Mouse (Mus musculus) liver, embryonic 13.5 days (tissue): ENCODE measurements around the gene Ppp5c. TPM values are rescaled to one million over a fixed set of nuclear protein-coding genes. Genes with fewer than 3 reads are reported as not detected.
"Not testable (repeated sequence)": the region's sequence is repeated elsewhere in the genome, so short reads cannot be mapped to it uniquely, and the experiment has no call there.

Experiments
- ATAC-seq: fragments of 200-750 bp; cut with Nextera tagmentation; 2 replicates; pipeline ENCODE4 v1.8.0; 2017; ENCODE audit warnings: low read depth, mild to moderate bottlenecking, moderate number of reproducible peaks, moderate library complexity
- DNase-seq: peaks from one replicate; pipeline ENCODE4 v3.0.0; 2022
- H3K27ac ChIP-seq: fragments of 300-500 bp; sonication (generic); 2 replicates; pipeline ENCODE4 v1.5.1; 2015; ENCODE audit warnings: moderate library complexity, mild to moderate bottlenecking, inconsistent platforms
- H3K27me3 ChIP-seq: fragments of 300-500 bp; sonication (generic); 2 replicates; pipeline ENCODE4 v1.6.1; 2015; ENCODE audit warnings: mild to moderate bottlenecking, inconsistent platforms
- H3K36me3 ChIP-seq: fragments of 300-500 bp; sonication (generic); 2 replicates; pipeline ENCODE4 v1.6.1; 2015; ENCODE audit warnings: mild to moderate bottlenecking, inconsistent platforms
- H3K4me1 ChIP-seq: fragments of 300-500 bp; sonication (generic); replicated peaks from 2 replicates; pipeline ENCODE4 v1.6.1; 2015; ENCODE audit warnings: inconsistent platforms
- H3K4me2 ChIP-seq: fragments of 300-500 bp; sonication (generic); 2 replicates; pipeline ENCODE4 v1.6.1; 2015; ENCODE audit warnings: inconsistent platforms, mild to moderate bottlenecking, moderate library complexity
- H3K4me3 ChIP-seq: fragments of 300-500 bp; sonication (generic); replicated peaks from 2 replicates; pipeline ENCODE4 v1.5.1; 2015; ENCODE audit warnings: mild to moderate bottlenecking, inconsistent platforms
- H3K9ac ChIP-seq: fragments of 300-500 bp; sonication (generic); 2 replicates; pipeline ENCODE4 v1.6.1; 2015; ENCODE audit warnings: mild to moderate bottlenecking, inconsistent platforms
- H3K9me3 ChIP-seq: fragments of 300-500 bp; sonication (generic); replicated peaks from 2 replicates; pipeline ENCODE4 v1.6.1; 2016; ENCODE audit warnings: inconsistent platforms
- WGBS: fragments of 180-500 bp; shearing (Covaris S2); methylation state at CpG from one replicate; pipeline ENCODE4 v1.1.7; 2015; ENCODE audit not compliant: insufficient replicate concordance; 5-methylcytosine and 5-hydroxymethylcytosine counted together
- polyA plus RNA-seq: library from polyadenylated mRNA; unstranded; fragments of >200 nt; fragmentation: Nextera tagmentation; extraction: Ambion mirVana; gene quantifications from 2 replicates; pipeline ENCODE4 v1.2.1, GENCODE M21; 2015

The Ppp5c gene
- polyA plus RNA-seq = 54.0 and 61.1 TPM in 2 replicates

DNA sequence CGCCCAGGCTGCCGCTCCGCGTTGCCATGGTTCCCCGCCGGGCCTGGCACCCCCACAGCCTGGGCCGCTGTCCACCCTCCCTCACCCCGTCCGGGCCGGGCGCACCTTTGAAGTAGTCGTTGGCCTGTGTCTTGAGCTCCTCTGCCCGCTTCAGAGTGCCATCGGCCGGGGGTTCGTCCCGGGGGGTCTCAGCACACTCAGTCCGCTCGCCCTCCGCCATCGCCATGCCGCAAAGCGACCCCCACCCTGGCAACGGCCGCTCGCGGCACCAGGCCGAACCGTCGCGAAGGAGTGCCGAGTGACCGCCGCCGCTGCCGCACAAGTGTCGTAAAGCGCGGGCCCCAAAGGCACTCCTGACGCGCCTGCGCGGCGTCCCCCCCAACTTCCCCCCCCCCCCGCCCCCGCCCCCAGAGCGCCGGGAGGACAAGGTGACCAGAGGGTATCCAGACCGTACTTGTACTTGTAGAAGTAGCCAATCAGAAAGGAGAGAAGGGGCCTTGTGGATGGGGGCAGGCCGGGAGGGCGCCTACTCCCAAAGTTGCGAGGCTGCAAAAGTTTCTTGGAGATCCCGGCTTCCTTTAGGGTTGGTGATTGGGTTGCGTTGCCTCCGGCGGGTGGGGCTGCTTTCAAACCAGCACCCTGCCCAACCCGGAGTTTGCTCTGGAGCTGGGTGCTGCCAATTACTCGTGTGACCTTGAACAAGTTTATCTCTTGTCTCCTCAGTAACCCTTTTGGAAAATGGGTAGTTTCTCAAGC lies at the start of gene Ppp5c:
TSS of gene Ppp5c (minus strand) at position 337 of the 756 bp plus-strand sequence.
- under 1% methylated on average over 58 of the region's 58 CpGs for WGBS
- DNase-seq (peak; percentile 82), ATAC-seq (peak; percentile 82)
- H3K9me3 ChIP-seq = no peaks in the 10 kb centered on the region
- peak within 1 kb of the TSS; percentile 81 for H3K4me2 ChIP-seq
- peak within 1 kb of the TSS; percentile 94 for H3K4me3 ChIP-seq
- peaks cover 58% of the 10 kb centered on the region for H3K4me1 ChIP-seq
- H3K36me3 ChIP-seq = peaks cover 33% of the 10 kb centered on the region
- peak within 1 kb of the TSS; percentile 85 for H3K27ac ChIP-seq
- peak within 1 kb of the TSS; percentile 93 for H3K9ac ChIP-seq
- H3K27me3 ChIP-seq = no peaks in the 10 kb centered on the region

DNA sequence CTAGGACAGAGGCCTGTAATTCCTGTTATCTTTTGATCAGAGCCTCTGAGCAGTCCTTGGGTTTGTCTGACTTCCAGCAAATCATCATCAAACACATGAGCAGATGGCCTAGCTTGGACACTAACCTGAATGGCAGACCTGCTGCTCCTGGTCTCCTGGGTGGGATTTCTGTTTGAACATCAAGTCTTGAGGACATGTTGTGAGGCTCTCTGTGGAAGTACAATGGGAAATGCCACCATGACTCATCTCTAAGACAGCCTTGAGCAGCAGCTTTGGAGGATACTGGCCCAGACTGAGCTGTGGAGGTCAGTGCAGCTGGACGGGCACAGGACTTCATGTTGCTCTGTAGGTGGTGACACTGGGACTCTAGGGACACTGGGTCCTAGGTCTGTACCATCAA lies 48.8 kb upstream of the Ppp5c start:
- H3K4me1 ChIP-seq = peaks cover 13% of the 10 kb centered on the region
- H3K4me3 ChIP-seq = no peak overlapping the region
- no peak for ATAC-seq
- H3K9me3 ChIP-seq = no peaks in the 10 kb centered on the region
- H3K36me3 ChIP-seq = no peaks in the 10 kb centered on the region
- no peak for DNase-seq
- WGBS = 69% methylated on average over 1 of the region's 1 CpGs
- H3K27ac ChIP-seq = no peak overlapping the region
- no peak overlapping the region for H3K4me2 ChIP-seq
- no peak overlapping the region for H3K9ac ChIP-seq
- no peaks in the 10 kb centered on the region for H3K27me3 ChIP-seq

DNA sequence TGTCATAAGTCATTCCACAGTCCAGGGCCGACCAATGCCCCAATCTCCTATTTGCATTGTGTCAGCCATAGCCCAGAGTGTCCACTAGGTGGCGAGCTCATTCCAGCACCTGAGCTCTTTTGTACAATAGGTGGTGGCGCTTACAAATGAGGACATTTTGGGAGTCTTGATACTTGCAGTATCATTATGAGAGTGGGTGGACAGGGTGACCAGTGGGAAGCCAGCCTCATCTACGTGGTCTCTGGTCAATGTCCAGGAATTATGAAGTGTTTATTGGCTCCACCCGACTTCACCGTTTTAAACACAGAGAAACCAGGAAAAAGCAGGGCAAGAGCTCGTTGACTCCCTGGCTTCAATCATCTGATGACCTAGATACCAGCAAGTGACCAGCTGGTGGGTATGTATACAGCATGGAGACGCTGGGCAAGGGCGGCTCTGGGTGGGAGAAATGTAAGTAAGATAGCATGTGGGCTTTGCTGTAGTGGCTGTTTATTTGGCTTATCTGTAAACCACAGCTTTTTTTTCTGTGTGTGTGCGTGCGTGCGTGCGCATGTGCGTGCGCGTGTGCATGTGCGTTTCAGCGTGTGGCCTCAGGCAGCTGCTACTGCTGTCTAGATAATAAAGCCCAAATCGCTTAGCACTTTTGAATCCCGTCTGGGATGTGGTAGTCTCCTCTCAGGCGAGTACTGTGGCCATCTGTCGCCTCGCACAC lies 46.3 kb upstream of the Ppp5c start, which contains the start of gene Psg16:
TSS of gene Psg16 (plus strand) at position 137 of the 712 bp plus-strand sequence.
- Histone ChIP-seq H3K27ac (peak within 1 kb of the TSS; percentile 71), H3K4me1 (peaks cover 13% of the 10 kb centered on the region), H3K4me3 (peak within 1 kb of the TSS; percentile 24), H3K36me3 (no peaks in the 10 kb centered on the region), H3K9me3 (no peaks in the 10 kb centered on the region), H3K4me2 (peak within 1 kb of the TSS; percentile 55), H3K27me3 (no peaks in the 10 kb centered on the region), H3K9ac (peak within 1 kb of the TSS; percentile 28)
- DNase-seq (peak; percentile 69), ATAC-seq (peak; percentile 97)
- 25% methylated on average over 23 of the region's 23 CpGs for WGBS

DNA sequence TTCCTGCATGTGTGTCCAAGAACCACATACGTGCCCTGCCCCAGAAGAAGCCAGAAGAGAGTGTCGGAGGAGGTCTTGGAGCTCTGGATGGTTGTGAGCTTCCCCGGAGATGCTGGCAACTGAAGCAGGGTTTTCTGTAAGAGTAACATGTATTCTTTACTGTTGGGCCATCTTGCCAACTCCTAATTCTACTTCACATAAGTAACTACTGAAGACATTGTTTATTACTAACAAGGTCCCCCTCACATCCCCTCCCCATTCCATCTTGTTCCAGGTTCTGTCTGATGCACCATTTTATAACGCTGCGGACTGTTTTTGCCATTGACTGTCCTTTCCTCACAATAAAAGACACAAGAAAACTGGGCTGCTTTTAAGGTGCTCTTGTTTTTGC lies 45.8 kb upstream of the Ppp5c start:
- H3K27ac ChIP-seq = no peak overlapping the region
- H3K9ac ChIP-seq = no peak overlapping the region
- H3K4me3 ChIP-seq = no peak overlapping the region
- H3K4me2 ChIP-seq = no peak overlapping the region
- WGBS = 53% methylated on average over 5 of the region's 5 CpGs
- DNase-seq = no peak
- no peaks in the 10 kb centered on the region for H3K9me3 ChIP-seq
- no peak for ATAC-seq
- H3K27me3 ChIP-seq = no peaks in the 10 kb centered on the region
- H3K4me1 ChIP-seq = peaks cover 13% of the 10 kb centered on the region
- H3K36me3 ChIP-seq = no peaks in the 10 kb centered on the region

DNA sequence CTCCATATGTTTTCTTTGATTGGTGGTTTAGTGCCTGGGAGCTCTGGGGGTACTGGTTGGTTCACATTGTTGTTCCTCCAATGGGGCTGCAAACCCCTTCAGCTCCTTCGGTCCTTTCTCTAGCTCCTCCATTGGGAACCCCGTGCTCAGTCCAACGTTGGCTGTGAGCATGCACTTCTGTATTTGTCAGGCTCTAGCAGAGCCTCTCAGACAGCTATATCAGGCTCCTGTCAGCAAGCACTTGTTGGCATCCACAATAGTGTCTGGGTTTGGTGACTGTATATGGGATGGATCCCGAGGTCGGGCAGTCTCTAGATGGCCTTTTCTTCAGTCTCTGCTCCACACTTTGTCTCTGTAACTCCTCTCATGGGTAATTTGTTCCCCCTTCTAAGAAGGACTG lies 39.9 kb upstream of the Ppp5c start:
- not testable (repeated sequence) for H3K4me2 ChIP-seq, ATAC-seq, H3K36me3 ChIP-seq, H3K9me3 ChIP-seq, DNase-seq, H3K27ac ChIP-seq, H3K4me3 ChIP-seq, H3K27me3 ChIP-seq, H3K9ac ChIP-seq
- H3K4me1 ChIP-seq = peaks cover 14% of the 10 kb centered on the region
- WGBS = 43% methylated on average over 5 of the region's 5 CpGs

DNA sequence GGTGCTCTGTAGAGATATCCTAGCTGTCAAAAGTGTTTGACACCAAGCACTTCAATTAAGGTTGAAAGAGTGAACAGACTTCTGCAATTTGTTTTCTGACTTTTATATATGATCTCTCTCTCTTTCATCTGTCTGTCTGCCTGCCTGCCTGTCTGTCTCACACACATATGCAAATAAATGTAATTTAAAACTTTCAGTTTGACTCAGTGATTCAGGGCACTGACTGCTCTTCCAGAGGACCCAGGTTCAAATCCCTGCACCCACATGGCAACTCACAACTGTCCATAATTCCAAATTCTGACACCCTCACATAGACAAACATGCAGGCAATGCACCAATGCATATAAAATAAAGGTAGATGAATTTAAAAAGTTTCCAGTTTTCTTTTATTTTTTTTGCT lies 39.3 kb upstream of the Ppp5c start:
- Histone ChIP-seq H3K36me3 (no peaks in the 10 kb centered on the region), H3K9ac (no peak overlapping the region), H3K4me1 (peaks cover 21% of the 10 kb centered on the region), H3K9me3 (no peaks in the 10 kb centered on the region), H3K4me3 (no peak overlapping the region), H3K27ac (no peak overlapping the region), H3K4me2 (no peak overlapping the region), H3K27me3 (peaks cover 16% of the 10 kb centered on the region)
- DNase-seq (no peak), ATAC-seq (no peak)

DNA sequence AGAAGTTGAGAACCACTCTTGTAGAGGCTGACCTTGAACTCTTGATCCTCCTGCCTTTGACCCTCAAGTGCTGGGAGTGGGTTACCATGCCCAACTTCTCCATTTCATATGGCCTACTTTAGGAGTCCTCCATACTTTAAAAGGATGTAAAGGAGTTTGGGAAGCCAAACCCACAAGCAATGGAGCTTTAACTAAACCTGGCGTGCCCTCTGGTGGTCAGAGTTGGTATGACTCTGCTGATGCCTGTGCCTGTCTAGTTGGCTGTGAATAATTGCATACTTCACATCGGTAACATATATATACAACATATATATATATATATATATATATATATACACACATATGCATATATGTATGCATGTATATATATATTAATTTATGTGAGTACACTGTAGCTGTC lies 38.7 kb upstream of the Ppp5c start:
- Histone ChIP-seq H3K9me3 (no peaks in the 10 kb centered on the region), H3K27ac (no peak overlapping the region), H3K4me3 (no peak overlapping the region), H3K4me2 (no peak overlapping the region), H3K27me3 (peaks cover 22% of the 10 kb centered on the region), H3K36me3 (no peaks in the 10 kb centered on the region), H3K9ac (no peak overlapping the region), H3K4me1 (peaks cover 25% of the 10 kb centered on the region)
- ATAC-seq (peak; percentile 43), DNase-seq (peak; percentile 67)
- 7% methylated on average over 2 of the region's 2 CpGs for WGBS

DNA sequence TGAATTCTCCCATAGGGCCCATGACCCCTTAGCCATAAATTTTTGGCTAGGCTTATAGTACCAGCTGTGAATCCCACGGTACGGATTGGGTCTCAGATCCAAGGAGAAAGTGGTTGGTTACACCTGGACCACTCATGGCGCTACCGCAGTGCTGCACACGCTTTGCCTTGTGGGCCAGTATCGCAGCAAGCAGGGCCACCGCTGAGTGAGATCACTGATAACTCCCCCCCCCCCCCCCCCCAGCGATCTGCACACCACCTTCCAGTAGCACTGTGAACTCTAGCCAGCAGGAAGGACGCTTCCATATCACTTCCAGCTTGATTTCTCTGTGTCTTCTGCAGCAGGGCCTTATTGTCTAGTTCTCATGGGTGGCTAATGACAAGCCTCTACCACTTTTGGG lies 37.9 kb upstream of the Ppp5c start:
- no peak overlapping the region for H3K9ac ChIP-seq
- DNase-seq = no peak

DNA sequence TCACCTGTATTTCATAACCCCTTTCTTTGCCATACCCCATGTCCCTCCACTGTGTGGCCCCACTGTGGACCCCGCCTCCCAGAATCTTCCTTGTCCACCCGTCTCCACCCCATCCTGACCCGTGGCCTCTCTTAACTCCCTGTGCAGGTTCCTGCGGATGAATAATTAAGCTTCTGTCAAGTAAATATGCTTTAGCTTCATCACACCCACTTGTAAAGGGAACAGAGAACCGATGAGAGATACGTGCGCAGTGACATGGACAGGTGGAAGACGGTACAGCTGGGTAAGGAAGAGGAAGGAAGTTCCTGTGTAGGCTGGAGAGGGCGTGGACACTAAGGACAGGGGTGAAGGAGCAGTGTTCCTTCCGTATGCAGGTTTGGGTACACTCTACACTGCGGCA lies 35.1 kb upstream of the Ppp5c start:
- WGBS = 3% methylated on average over 11 of the region's 11 CpGs
- Histone ChIP-seq H3K27ac (no peak overlapping the region), H3K4me2 (peak overlapping the region; percentile 58), H3K36me3 (no peaks in the 10 kb centered on the region), H3K9me3 (no peaks in the 10 kb centered on the region), H3K9ac (peak overlapping the region; percentile 22; the same call in 1 of the 2 replicates), H3K4me1 (peaks cover 61% of the 10 kb centered on the region), H3K27me3 (peaks cover 26% of the 10 kb centered on the region), H3K4me3 (peak overlapping the region; percentile 35)
- ATAC-seq = no peak
- DNase-seq = no peak

More for the DNA sequence above, 37.9 kb upstream of the Ppp5c start:
- peak; percentile 14; the same call in 1 of the 2 replicates for ATAC-seq
- 56% methylated on average over 9 of the region's 9 CpGs for WGBS
- H3K4me3 ChIP-seq = no peak overlapping the region
- no peak overlapping the region for H3K4me2 ChIP-seq
- H3K4me1 ChIP-seq = peaks cover 33% of the 10 kb centered on the region
- H3K9me3 ChIP-seq = no peaks in the 10 kb centered on the region
- peaks cover 26% of the 10 kb centered on the region for H3K27me3 ChIP-seq
- H3K27ac ChIP-seq = no peak overlapping the region
- H3K36me3 ChIP-seq = no peaks in the 10 kb centered on the region

DNA sequence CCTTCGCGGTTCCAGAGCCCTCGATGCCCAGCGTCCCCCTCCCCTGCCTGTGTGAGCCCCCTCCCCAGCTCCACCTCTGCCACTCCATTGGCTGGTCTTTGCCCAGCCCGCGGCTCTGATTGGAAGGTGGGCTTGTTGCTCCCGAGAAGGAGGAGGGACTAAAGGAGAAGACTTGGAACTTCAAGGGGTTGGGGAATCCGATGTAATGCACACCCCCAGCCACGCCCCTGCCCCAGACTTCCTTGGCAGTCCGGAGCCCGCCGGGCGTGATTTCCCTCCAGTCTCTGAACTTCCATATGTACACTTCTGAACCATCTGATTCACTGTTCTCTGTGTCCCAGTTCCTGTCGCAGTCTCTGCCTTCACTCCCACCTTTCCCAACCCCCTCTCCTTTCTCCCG lies 34.7 kb upstream of the Ppp5c start, which contains the start of gene Hif3a:
TSS of gene Hif3a (minus strand) at position 39 of the 400 bp plus-strand sequence.
- Histone ChIP-seq H3K27me3 (peaks cover 26% of the 10 kb centered on the region), H3K9me3 (no peaks in the 10 kb centered on the region), H3K4me1 (peaks cover 66% of the 10 kb centered on the region), H3K27ac (peak within 1 kb of the TSS; percentile 23; the same call in 1 of the 2 replicates), H3K9ac (peak within 1 kb of the TSS; percentile 22; the same call in 1 of the 2 replicates), H3K4me2 (peak within 1 kb of the TSS; percentile 58), H3K4me3 (peak within 1 kb of the TSS; percentile 35), H3K36me3 (no peaks in the 10 kb centered on the region)
- DNase-seq (no peak), ATAC-seq (no peak)
- WGBS = 1% methylated on average over 15 of the region's 15 CpGs

DNA sequence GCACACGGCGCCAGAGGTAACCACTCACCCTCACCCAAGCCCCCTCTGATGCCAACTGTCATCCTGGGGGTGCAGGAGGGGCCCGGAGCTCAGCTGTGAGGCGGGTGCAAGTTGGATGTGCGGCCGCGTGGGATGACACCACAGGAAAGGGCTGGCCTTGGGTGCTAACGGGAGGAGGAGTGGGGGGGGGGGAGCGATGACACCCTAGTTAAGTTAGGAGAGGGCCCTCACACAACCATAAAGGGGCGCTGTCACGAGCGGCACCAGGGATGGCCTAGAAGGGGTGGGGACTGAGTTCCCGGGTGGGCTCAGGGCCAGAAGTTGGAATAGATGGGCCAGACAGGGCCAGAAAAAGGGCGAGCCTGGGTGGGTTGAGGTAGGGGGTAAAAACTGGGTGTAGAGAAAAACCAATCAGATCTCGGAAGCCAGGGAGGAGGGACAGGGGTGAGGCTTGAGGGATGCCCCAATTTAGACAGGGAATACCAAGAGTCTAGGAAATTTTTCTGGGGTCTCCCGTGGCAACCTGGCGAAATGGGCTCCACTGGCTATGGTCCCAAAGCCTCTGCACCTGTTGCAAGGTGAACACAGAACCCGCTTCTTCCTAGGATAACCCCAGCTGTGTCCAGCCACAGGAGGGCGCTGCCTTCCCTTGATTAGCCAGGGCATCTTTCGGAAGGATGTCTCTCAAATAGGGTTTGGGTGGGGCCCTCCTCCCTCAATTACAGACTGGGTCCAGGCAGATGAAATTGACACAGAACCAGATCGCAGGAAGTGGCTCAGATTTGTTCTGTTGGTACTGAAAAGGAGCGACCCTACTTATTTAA lies 33.3 kb upstream of the Ppp5c start:
- Histone ChIP-seq H3K4me2 (peak overlapping the region; percentile 58), H3K9ac (peak overlapping the region; percentile 73), H3K27me3 (peaks cover 26% of the 10 kb centered on the region), H3K4me1 (peaks cover 77% of the 10 kb centered on the region), H3K27ac (peak overlapping the region; percentile 100), H3K36me3 (no peaks in the 10 kb centered on the region), H3K4me3 (peak overlapping the region; percentile 12; the same call in 1 of the 2 replicates), H3K9me3 (no peaks in the 10 kb centered on the region)
- 74% methylated on average over 22 of the region's 22 CpGs for WGBS
- no peak for ATAC-seq
- no peak for DNase-seq
